Mouse (Mus musculus) heart, adult 18-20 months (tissue): ENCODE measurements at regions not wholly inside any gene's neighbourhood (a gene's known extent, or its start where the extent isn't known, plus 50 kb on each side); places are given as distances from the start of the nearest gene placed in this dataset.
"Not testable (repeated sequence)": the region's sequence is repeated elsewhere in the genome, so short reads cannot be mapped to it uniquely, and the experiment has no call there.

ENCODE experiments used
- DNase-seq, 2 experiments: peaks; one replicate each; pipeline ENCODE4 v3.0.0; 2021 to 2022; ENCODE audit warnings: mixed read lengths in 1 of 2

DNA sequence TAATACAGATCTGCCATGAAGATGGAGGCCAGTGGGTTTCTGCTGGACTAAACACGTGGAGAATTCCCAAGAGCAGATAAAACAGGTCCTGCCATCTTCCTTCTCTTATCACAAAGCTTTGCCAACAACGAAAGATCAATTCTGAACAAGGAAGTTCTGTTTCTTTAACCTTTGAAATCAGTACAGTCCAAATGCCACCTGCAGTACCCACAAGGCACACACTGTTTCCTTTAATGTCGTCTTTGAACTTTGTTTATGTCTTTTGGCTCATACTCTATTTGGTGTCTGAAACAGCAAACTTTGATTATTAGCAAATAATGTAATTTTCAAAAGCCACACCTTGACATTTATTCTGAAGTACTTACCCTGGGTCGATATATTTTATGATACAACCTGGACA lies 536.5 kb downstream of the Bckdhb start:
- no peak for DNase-seq

DNA sequence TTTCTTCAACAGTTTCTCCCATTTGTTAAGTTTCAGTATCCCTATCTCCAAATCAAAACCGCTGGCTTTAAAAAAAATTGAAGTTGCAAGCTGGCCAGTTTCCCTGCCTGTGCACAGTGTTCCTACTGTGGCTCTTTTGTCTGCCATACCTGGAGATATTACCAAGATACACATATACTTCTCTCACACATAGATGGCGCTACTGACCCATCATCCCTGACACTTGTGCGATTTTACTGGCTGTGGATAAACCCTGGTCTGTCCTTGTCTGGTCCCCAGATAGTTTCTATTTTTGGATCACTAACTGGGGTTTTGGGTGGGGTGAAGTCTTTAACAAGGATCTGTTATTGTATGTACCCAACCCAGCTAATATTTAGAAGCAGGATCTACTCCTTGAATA lies 541.8 kb downstream of the Bckdhb start:
- DNase-seq, result peak; percentile 33 to 63

DNA sequence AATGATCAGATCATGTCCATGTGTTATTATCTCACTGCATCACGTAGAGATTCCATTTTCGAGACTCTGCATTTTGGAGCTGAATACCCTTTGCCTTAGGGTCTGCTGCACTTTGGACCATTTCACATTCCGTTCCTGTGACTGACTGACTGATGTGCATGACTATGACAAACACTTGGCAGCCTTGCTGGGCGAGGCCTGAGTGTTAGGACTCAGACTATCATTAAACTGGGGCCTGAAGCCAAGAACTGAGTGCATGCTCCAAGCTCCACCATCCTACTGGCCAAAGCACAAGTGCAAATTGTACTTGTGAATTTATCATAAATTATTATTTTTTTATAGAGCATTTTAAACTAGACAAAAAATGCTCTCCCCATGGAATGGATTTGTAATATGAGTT lies 547.8 kb downstream of the Bckdhb start:
- peak; percentile 33 to 51 for DNase-seq

GRCm38 (mm10) chr9:84475906-84476305 lies 551.0 kb downstream of the Bckdhb start:
- no peak for DNase-seq

DNA sequence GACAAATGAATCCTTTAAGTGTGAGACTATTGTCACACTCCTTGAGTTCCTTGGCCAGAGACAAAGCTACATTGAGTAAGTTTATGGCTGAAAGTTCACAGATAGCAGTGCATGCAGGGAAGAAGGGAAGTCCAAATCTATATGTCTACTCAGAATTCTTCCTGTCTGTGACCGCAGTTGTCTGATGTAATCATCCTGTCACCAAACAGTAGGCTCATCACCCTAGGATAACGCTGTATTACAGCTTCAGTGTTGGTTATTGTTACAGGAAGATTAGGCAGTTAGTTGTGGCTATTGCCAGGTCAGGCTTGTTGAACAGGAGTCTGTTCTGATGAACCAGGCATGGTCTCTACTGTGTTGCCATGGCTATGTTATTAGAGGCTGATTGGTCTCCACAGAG lies 574.6 kb downstream of the Bckdhb start:
- DNase-seq, result no peak

GRCm38 (mm10) chr9:84502981-84503380 lies 578.0 kb downstream of the Bckdhb start:
- not testable (repeated sequence) for DNase-seq

DNA sequence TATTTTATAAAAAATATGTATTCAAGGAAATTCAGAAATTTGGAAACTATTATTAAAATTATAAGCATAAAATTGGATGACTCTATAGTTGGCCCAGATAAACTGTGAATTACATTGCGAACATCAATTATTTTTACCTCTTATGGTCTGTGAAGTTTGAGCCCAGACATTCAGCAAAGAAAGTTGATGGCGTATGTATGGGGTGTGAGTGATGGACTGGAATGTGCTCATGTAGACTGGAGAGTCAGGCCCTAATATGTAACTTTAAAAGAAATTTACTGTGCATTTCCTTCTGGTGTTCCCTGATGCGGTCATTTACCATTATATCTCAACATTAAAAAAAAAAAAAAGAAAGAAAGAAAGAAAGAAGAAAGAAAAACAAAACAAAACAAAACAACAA lies 592.1 kb downstream of the Bckdhb start:
- DNase-seq, result no peak

DNA sequence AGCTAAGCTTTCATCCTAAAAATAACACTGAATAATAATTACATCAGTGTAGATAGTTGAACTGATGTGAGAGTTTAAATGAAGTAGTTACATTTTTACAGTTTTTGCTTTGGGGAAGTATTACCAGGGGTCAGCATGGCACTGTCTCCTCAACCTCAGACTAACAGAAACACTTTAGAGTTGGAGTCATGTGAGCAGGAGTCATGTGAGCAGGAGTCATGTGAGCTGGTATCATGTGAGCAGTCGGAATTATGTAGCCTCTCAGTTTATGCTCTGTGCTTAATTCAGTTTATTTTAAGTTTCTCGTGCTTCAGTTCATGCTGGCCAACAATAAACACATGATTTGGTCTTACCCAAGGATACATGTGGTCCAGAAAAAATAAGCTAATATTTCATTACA lies 620.5 kb downstream of the Bckdhb start:
- no peak for DNase-seq

DNA sequence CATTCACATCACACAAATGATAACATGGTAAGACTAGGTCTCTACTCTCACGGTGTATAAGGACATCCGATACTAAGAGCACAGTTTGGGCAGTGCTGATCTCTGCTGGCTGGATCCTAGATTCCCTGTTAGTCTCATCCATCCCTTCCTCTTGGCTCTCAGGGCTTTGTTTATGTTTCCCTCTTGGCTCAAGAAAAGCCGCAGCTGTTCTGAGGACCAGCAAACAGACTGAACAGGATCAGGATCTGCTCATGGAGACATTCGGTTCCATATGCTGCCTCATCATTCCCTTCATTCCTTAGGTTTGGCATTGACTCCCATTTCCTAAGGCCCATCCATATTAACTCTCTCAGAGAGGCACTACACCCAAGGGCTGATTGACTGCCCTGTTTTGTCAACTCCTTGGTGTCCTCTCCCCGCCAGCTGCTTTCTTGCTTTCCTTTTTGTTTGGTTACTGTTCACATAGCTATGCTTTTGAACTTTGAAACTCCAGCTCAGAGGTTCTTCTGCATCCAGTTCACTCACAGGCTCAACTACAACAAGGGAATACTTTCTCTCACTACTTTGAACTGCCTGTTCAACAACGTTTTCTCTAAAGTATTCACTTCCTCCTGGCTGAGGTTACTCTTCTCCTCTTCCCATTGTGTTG lies 623.2 kb downstream of the Bckdhb start:
- peak in 1 of 2 experiments; percentile 2 for DNase-seq

- DNase-seq, result no peak
Observed at GRCm38 (mm10) chr9:84555237-84555636, 630.3 kb downstream of the Bckdhb start.

DNA sequence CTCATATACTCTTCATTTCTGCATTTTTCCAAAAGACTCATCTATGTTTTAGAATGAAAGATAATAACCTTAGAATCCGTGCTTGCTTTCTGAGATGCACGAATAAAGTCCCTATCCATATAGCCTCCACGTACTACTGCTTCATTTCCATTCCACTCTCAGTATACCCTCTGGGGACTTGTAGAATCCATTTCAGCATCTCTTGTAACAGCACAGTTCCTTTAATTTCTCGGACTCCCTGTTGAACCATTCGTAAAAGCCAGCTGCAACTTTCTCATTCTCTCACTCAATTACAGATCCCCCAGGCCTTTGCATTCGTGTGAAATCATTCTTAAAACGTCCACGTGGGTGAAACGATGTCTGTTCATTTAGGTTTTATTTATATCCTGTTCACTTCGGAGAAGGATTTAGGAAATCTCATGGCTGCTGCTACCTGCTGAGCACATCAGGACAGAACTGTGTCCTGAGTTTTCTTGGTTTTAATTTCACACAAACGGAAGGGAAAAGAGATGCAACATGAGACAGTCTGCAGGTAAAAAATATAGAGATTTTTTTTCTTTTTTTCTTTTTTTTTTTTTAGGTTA lies 631.4 kb downstream of the Bckdhb start:
- no peak for DNase-seq

GRCm38 (mm10) chr9:84558346-84558745 lies 633.4 kb downstream of the Bckdhb start:
- no peak for DNase-seq

DNA sequence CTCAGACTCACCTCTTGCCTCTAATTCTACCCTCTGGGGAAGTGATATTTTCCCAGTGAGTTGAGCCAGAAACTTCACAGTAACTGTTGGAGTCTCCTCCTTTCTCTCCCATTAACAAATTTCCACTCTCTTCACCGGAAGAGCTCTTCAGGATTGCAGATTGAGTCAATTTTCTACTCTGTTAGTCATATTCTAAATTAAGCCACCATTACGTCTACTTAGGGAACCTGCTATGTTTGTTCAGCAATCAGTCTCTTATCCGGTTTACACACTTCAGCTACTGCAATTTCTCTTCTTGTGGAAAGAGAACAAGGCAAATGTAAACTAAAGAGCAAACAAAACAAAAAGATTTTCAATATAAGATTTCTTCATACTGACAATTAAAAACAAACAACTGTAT lies 644.6 kb downstream of the Bckdhb start:
- DNase-seq, result no peak

- no peak for DNase-seq
Observed at GRCm38 (mm10) chr9:84577781-84578180, 652.8 kb downstream of the Bckdhb start.

- DNase-seq, result no peak
Observed at GRCm38 (mm10) chr9:84587791-84588190, 662.8 kb downstream of the Bckdhb start.

DNA sequence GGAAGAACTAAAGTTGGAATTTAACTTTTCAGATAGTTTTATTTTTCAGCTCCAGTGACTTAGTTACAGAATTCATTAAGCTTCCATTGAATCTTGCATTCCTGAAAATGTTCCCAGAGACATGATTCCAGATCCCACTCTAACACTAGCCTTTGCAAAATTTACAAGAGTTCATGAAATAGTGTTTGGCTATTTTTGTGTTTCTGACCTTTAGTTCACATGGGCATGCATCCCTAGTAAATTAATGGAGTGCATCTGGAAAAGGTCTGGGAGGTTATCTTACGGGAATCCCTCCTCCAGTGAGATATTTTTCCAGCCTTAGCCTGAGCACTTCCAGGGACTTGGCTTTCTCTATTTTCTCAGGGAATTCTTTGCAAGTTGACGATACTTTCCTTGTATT lies 669.8 kb downstream of the Bckdhb start:
- no peak for DNase-seq
